ENCODE assay signal across 20 mouse cellular contexts in the genomic region with DNA sequence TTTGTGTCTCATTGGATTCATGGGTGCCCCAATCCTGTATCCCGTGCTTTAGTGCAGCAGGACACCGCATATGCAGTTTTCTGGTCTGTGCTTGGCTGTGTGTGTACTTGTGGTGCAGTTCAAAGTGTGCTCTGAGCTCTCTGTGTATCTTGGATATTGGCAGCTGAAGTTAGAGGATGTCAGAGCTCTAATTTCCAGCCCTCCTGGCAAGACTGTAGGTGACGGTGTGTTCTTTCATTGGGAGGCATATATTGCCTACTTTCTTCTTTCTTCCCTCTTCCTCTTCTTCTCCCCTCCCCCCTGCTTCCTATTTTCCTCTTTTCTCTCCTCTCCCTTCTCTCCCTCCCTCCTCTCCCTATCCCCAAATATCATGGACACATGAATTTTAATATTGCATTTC.
"Had no signal": no experiment of that assay in that cellular context is flagged by ENCODE, and none has a peak within 500 bp of the region (broad histone marks: within the 10 kb centered on the region; RNA-seq: fewer than 3 reads in every experiment).

No protein-coding gene starts in this region.

- H3K36me3 ChIP-seq: midbrain, embryonic 10.5 days; midbrain, embryonic 12.5 days; neural tube, embryonic 13.5 days; neural tube, embryonic 15.5 days; stomach, embryonic 15.5 days had no signal

- DNase-seq: lung, adult 18-20 months; lung, embryonic 14.5 days; lung, postnatal 10 days; lung, postnatal 4 days; midbrain, embryonic 14.5 days; retina, postnatal 1 day; right cerebral cortex, adult 18-20 months; right cerebral cortex, postnatal 25 days; right cerebral cortex, postnatal 4 days; thymus, adult 2 months; thymus, postnatal 25 days; thymus, postnatal 4 days had no signal

- H3K27me3 ChIP-seq: midbrain, embryonic 12.5 days; neural tube, embryonic 13.5 days; neural tube, embryonic 15.5 days; stomach, embryonic 15.5 days had no signal

- H3K4me1 ChIP-seq: midbrain, embryonic 10.5 days; midbrain, embryonic 12.5 days; neural tube, embryonic 13.5 days; neural tube, embryonic 15.5 days; stomach, embryonic 15.5 days had no signal

- H3K4me2 ChIP-seq: lung, embryonic 14.5 days; midbrain, embryonic 12.5 days; neural tube, embryonic 13.5 days; neural tube, embryonic 15.5 days; stomach, embryonic 15.5 days had no signal

- H3K9ac ChIP-seq: lung, embryonic 14.5 days; midbrain, embryonic 12.5 days; neural tube, embryonic 13.5 days; neural tube, embryonic 15.5 days; stomach, embryonic 15.5 days had no signal

- H3K4me3 ChIP-seq: midbrain, embryonic 10.5 days; midbrain, embryonic 12.5 days; myocyte; neural tube, embryonic 13.5 days; neural tube, embryonic 15.5 days; stomach, embryonic 15.5 days had no signal

- H3K9me3 ChIP-seq: midbrain, embryonic 10.5 days; midbrain, embryonic 12.5 days; neural tube, embryonic 13.5 days; neural tube, embryonic 15.5 days; stomach, embryonic 15.5 days had no signal

- H3K27ac ChIP-seq: midbrain, embryonic 10.5 days; midbrain, embryonic 12.5 days; neural tube, embryonic 13.5 days; neural tube, embryonic 15.5 days; stomach, embryonic 15.5 days; stomach, postnatal 0 days had no signal

- ATAC-seq: midbrain, embryonic 16.5 days had no signal
